Mouse (Mus musculus) heart, embryonic 16.5 days (tissue): ENCODE results near the gene Fbh1. TPM values are rescaled to one million over a fixed set of nuclear protein-coding genes. Genes with fewer than 3 reads are reported as not detected.

ENCODE experiments used
- ATAC-seq: fragments of 200-750 bp; cut with Nextera tagmentation; replicated peaks from 2 replicates; pipeline ENCODE4 v1.8.0; 2017; ENCODE audit warnings: moderate number of reproducible peaks; ENCODE audit not compliant: insufficient read depth, low FRiP score; ENCODE audit errors: extremely low read depth
- H3K27ac ChIP-seq: fragments of 300-500 bp; sonication (generic); 2 replicates; pipeline ENCODE4 v1.5.1; 2014; ENCODE audit warnings: mild to moderate bottlenecking, low read length, control low read depth, moderate library complexity
- H3K27me3 ChIP-seq: fragments of 300-500 bp; sonication (generic); 2 replicates; pipeline ENCODE4 v1.6.1; 2014; ENCODE audit warnings: low read length, mixed read lengths; ENCODE audit not compliant: control insufficient read depth, insufficient read depth
- H3K36me3 ChIP-seq: fragments of 300-500 bp; sonication (generic); 2 replicates; pipeline ENCODE4 v1.6.1; 2014; ENCODE audit not compliant: control insufficient read depth, insufficient read depth
- H3K4me1 ChIP-seq: fragments of 300-500 bp; sonication (generic); 2 replicates; pipeline ENCODE4 v1.6.1; 2014; ENCODE audit warnings: low read length, mixed read lengths; ENCODE audit not compliant: control insufficient read depth, insufficient read depth
- H3K4me2 ChIP-seq: fragments of 300-500 bp; sonication (generic); 2 replicates; pipeline ENCODE4 v1.6.1; 2014; ENCODE audit warnings: low read depth, mild to moderate bottlenecking, control low read depth, low read length
- H3K4me3 ChIP-seq: fragments of 300-500 bp; sonication (generic); 2 replicates; pipeline ENCODE4 v1.5.1; 2014; ENCODE audit warnings: mild to moderate bottlenecking, control low read depth, low read length
- H3K9ac ChIP-seq: fragments of 300-500 bp; sonication (generic); 2 replicates; pipeline ENCODE4 v1.6.1; 2014; ENCODE audit warnings: low read length, control low read depth
- H3K9me3 ChIP-seq: fragments of 300-500 bp; sonication (generic); replicated peaks from 2 replicates; pipeline ENCODE4 v1.6.1; 2016; ENCODE audit warnings: low read length; ENCODE audit not compliant: control insufficient read depth
- WGBS: fragments of 180-500 bp; shearing (Covaris S2); extraction: QIAGEN DNeasy Blood & Tissue Kit; methylation state at CpG from one replicate; pipeline ENCODE4 v1.1.7; 2014; 5-methylcytosine and 5-hydroxymethylcytosine counted together
- polyA plus RNA-seq: library from polyadenylated mRNA; unstranded; fragments of >200 nt; fragmentation: Nextera tagmentation; extraction: Ambion mirVana; gene quantifications from 2 replicates; pipeline ENCODE4 v1.2.1, GENCODE M21; 2015

Gene Fbh1
- 109 and 113 TPM in 2 replicates for polyA plus RNA-seq

DNA sequence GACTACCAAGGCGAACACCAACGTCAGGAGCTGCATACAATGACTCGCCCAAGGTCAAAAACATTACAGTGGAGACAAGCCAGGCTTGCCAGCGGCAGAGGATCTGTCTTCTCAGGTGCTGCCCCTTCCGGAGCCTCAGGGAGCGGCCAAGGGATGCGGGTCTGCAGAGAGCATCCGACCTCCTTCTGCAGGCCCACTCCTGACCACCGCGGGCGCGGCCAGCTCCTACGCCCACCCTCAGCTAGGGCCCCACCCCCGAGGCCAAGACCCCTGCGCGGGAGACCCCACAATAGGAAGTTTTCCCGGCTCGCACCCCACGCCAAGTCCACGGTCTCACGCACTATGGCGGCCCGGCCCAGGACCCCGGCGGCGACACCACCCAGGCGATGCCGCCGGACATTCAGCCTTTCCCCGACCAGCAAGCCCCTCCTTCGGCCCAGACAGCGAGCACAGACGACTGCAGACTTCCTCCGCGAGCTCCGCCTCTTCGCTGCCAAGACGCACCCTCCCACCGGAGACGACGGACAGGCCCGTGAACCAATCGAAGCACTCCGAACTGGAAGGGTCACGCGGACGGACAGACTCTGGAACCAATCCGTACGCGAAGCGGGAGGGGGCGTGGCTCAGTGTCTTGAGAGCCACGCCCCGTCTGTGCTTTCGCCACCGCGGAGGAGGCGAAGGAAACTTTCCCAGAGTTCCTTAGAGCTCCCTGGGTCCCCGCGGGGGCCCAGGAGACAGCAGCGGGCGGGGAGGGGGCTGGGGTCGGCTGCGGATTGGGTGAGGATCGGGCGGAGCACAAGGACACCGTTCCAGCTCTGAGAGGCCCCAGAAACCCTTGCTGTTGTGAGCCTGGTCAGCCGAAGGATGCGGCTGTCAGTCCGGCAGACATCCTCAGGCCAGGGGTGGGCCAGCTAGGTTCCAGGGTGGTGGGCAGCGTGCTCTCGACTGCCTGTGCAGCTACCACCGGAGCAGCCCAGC lies at the start of gene Fbh1, which contains the start of gene Ankrd16:
Fbh1 (minus strand) TSS at position 492 of the 978 bp plus-strand sequence.
Ankrd16 (plus strand) TSS at position 786 of the 978 bp plus-strand sequence.
- Histone ChIP-seq H3K9me3 (no peaks in the 10 kb centered on the region), H3K36me3 (peaks cover 14% of the 10 kb centered on the region), H3K4me1 (peaks cover 24% of the 10 kb centered on the region), H3K9ac (peak within 1 kb of the TSS; percentile 96), H3K27ac (peak within 1 kb of the TSS; percentile 99), H3K4me3 (peak within 1 kb of the TSS; percentile 91), H3K4me2 (peak within 1 kb of the TSS; percentile 93), H3K27me3 (no peaks in the 10 kb centered on the region)
- ATAC-seq: peak; percentile 96
- WGBS: under 1% methylated on average over 73 of the region's 73 CpGs

DNA sequence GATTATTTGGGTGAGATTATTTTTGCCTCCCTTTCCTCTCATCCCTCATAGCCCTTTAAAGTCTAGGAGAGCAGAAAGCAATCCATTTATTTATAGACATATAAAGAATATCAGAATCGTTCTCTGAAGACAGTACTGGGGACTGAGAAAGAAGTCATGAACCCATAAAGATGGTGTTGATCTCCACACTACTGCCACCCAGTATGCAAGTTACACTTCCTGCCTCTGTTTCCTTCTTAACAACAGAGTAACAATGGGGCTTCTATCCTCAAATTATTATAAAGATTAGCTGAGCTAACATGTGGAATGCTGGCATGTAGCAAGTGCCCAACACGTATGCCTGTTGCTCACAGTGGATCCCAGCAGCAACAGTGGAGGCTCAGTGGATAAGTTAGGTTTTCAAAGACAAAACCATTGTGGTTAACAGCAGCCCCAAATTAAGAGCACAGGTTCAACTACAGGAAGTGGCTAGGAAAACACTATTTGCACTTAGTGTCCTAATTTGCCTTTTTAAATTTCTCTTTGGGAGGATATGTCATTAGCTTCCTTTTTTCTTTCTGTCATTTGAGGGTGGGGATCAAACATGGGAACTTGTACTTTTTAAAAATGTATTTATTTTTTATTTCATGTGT lies 24.0 kb upstream of the Fbh1 start:
- no peak overlapping the region for H3K4me2 ChIP-seq
- no peaks in the 10 kb centered on the region for H3K27me3 ChIP-seq
- ATAC-seq: no peak
- H3K4me3 ChIP-seq: no peak overlapping the region
- H3K27ac ChIP-seq: no peak overlapping the region
- H3K36me3 ChIP-seq: no peaks in the 10 kb centered on the region
- no peaks in the 10 kb centered on the region for H3K9me3 ChIP-seq
- H3K4me1 ChIP-seq: peaks cover 7% of the 10 kb centered on the region; the same call in 1 of the 2 replicates
- H3K9ac ChIP-seq: no peak overlapping the region
- 73% methylated on average over 2 of the region's 2 CpGs for WGBS

- WGBS: 44% methylated on average over 5 of the region's 5 CpGs
- H3K27me3 ChIP-seq: no peaks in the 10 kb centered on the region
- H3K27ac ChIP-seq: no peak overlapping the region
- H3K9ac ChIP-seq: no peak overlapping the region
- no peak for ATAC-seq
- H3K4me3 ChIP-seq: no peak overlapping the region
- H3K36me3 ChIP-seq: peaks cover 3% of the 10 kb centered on the region; the same call in 1 of the 2 replicates
- no peak overlapping the region for H3K4me2 ChIP-seq
- H3K9me3 ChIP-seq: no peaks in the 10 kb centered on the region
- peaks cover 7% of the 10 kb centered on the region; the same call in 1 of the 2 replicates for H3K4me1 ChIP-seq
These were observed 20.6 kb upstream of the Fbh1 start for GRCm38 (mm10) chr2:11797930-11798364.

DNA sequence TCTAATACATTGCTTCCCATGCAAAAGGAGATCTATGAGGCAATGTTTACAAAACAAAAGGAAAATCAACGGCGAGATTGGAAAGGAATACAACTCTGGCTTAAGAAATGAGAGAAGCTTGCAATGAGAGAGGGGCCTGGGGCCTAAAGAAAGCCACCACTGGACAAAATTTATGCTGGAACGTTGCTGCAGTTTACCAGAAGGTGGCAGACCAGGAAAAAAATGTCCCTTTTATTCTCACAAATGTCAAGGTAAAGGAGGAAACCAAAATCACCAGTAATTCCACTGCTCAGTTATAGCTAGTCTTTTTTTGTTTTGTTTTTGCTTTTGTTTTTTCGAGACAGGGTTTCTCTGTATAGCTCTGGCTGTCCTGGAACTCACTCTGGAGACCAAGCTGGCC lies 17.3 kb upstream of the Fbh1 start:
- peaks cover 24% of the 10 kb centered on the region for H3K36me3 ChIP-seq
- 71% methylated on average over 4 of the region's 4 CpGs for WGBS

DNA sequence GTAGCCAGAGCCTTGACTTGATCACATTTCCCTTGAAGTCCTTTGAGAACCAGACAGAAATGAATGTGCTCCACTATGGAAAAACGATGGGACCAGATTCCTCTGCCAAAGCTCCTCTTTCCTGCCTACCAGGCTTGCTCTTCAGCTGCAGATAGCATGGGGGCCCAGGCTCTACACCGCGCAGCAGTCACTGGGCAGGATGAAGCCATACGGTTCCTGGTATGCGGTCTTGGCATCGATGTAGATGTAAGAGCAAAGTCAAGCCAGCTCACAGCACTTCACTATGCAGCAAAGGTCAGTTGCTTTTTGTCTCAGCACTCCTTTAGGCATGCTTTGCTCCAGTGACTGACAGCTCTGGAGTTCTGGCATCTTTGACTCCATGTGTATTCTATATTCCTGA lies 6.8 kb upstream of the Fbh1 start:
- H3K4me1 ChIP-seq: peaks cover 7% of the 10 kb centered on the region
- no peak overlapping the region for H3K4me3 ChIP-seq
- peaks cover 65% of the 10 kb centered on the region for H3K36me3 ChIP-seq
- WGBS: 83% methylated on average over 6 of the region's 6 CpGs
- no peak overlapping the region for H3K4me2 ChIP-seq
- H3K9me3 ChIP-seq: no peaks in the 10 kb centered on the region
- no peak overlapping the region for H3K27ac ChIP-seq
- no peaks in the 10 kb centered on the region for H3K27me3 ChIP-seq
- no peak for ATAC-seq
- no peak overlapping the region for H3K9ac ChIP-seq

More for the DNA sequence above, 17.3 kb upstream of the Fbh1 start:
- no peak for ATAC-seq
- Histone ChIP-seq H3K4me2 (no peak overlapping the region), H3K27ac (no peak overlapping the region), H3K4me3 (no peak overlapping the region), H3K9me3 (no peaks in the 10 kb centered on the region), H3K9ac (no peak overlapping the region), H3K4me1 (peaks cover 7% of the 10 kb centered on the region; the same call in 1 of the 2 replicates), H3K27me3 (no peaks in the 10 kb centered on the region)

DNA sequence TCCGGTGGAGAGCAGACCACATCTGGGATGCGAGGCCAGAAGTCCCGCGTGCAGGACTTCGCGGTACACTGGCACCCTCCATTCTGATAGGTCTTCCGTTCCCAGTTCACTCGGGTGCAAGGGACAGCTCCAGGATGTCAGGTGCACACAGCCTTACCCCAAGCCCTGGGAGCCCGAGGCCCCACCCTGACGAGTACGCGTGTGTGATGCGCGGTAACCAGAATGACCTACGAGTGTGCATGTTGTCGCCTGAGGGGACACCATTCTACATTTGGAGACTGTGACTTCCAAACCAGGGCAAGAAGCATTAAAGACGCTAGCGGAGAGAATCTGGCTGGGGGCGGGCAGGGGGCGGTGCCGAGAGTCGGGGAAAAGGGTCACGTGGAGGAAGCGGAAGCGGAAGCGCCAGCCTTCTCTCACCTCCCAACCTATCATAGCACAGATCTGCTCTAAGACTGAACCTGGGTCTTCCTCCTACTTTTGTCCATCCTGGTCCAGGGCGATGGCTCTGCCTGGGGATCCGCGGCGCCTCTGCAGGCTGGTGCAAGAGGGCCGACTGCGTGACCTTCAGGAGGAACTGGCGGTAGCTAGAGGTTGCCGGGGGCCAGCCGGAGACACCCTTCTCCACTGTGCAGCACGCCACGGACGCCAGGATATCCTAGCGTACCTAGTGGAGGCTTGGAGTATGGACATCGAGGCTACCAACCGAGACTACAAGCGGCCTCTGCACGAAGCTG lies 873 bp upstream of the Fbh1 start:
- Histone ChIP-seq H3K4me3 (peak overlapping the region; percentile 91), H3K27me3 (no peaks in the 10 kb centered on the region), H3K27ac (peak overlapping the region; percentile 99), H3K36me3 (peaks cover 22% of the 10 kb centered on the region), H3K4me2 (peak overlapping the region; percentile 93), H3K9me3 (no peaks in the 10 kb centered on the region), H3K9ac (peak overlapping the region; percentile 88), H3K4me1 (peaks cover 21% of the 10 kb centered on the region)
- peak; percentile 78 for ATAC-seq
- under 1% methylated on average over 43 of the region's 43 CpGs for WGBS

GRCm38 (mm10) chr2:11776415-11776814 lies 967 bp downstream of the Fbh1 start:
- Histone ChIP-seq H3K36me3 (peaks cover 5% of the 10 kb centered on the region), H3K4me1 (peaks cover 31% of the 10 kb centered on the region), H3K9me3 (no peaks in the 10 kb centered on the region), H3K4me2 (peak overlapping the region; percentile 90), H3K27me3 (no peaks in the 10 kb centered on the region), H3K27ac (peak overlapping the region; percentile 92), H3K9ac (peak overlapping the region; percentile 96), H3K4me3 (peak overlapping the region; percentile 91)
- no peak for ATAC-seq
- WGBS: 45% methylated on average over 8 of the region's 8 CpGs

- H3K4me2 ChIP-seq: no peak overlapping the region
- no peaks in the 10 kb centered on the region for H3K27me3 ChIP-seq
- no peak overlapping the region for H3K4me3 ChIP-seq
- 87% methylated on average over 5 of the region's 5 CpGs for WGBS
- H3K36me3 ChIP-seq: no peaks in the 10 kb centered on the region
- H3K9ac ChIP-seq: no peak overlapping the region
- peaks cover 31% of the 10 kb centered on the region for H3K4me1 ChIP-seq
- no peak overlapping the region for H3K27ac ChIP-seq
- ATAC-seq: no peak
- H3K9me3 ChIP-seq: no peaks in the 10 kb centered on the region
These were observed 2.3 kb downstream of the Fbh1 start for GRCm38 (mm10) chr2:11775121-11775520.
